Mouse (Mus musculus): ENCODE results near the gene Dlx5. TPM values are rescaled to one million over a fixed set of nuclear protein-coding genes. Genes with fewer than 3 reads are reported as not detected.

Gene Dlx5
- polyA plus RNA-seq, 1 experiment from 2014 or later = not detected

DNA sequence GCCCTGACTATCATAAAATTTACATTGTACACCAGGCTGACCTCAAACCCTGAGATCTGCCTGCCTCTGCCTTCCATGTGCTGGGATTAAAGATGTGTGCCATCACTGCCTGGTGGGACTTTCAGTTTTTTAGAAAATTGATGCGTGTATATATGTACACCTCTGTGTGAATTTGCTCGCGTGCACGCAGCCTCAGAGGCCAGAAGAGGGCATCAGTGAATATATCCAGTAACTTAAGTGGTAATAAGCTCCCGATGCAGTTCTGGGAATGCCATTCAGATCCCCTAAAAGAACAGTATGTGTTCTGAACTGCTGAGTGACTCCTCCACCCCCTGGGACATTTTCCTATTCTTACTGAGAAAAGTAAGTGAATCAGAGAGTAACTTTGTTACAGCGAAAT, 8.2 kb upstream of the Dlx5 start:
- ATAC-seq (ENCODE audit: low read depth) = no peak
- 70% methylated on average over 6 of the region's 6 CpGs for WGBS
- Histone ChIP-seq H3K9me3 (ENCODE audit: control insufficient read depth, low read length) (no peaks in the 10 kb centered on the region), H3K27ac (ENCODE audit: low read depth, low read length) (no peak overlapping the region), H3K9ac (replicated peaks; ENCODE audit: low read depth, low read length) (no peak overlapping the region), H3K36me3 (ENCODE audit: control insufficient read depth, insufficient read depth, low read length) (no peaks in the 10 kb centered on the region), H3K4me3 (ENCODE audit: low read depth, low read length) (no peak overlapping the region), H3K4me1 (ENCODE audit: control insufficient read depth, insufficient read depth, low read length) (no peaks in the 10 kb centered on the region), H3K4me2 (ENCODE audit: low read depth, low read length) (no peak overlapping the region), H3K27me3 (ENCODE audit: control insufficient read depth, insufficient read depth, low read length) (no peaks in the 10 kb centered on the region)

- no peaks in the 10 kb centered on the region for H3K36me3 ChIP-seq (ENCODE audit: control insufficient read depth, insufficient read depth, low read length)
- H3K4me2 ChIP-seq (ENCODE audit: low read depth, low read length) = no peak overlapping the region
- 89% methylated on average over 3 of the region's 3 CpGs for WGBS
- H3K27me3 ChIP-seq (ENCODE audit: control insufficient read depth, insufficient read depth, low read length) = peaks cover 24% of the 10 kb centered on the region
- no peak for ATAC-seq (ENCODE audit: low read depth)
- H3K9ac ChIP-seq (replicated peaks; ENCODE audit: low read depth, low read length) = no peak overlapping the region
- H3K27ac ChIP-seq (ENCODE audit: low read depth, low read length) = no peak overlapping the region
- no peak overlapping the region for H3K4me3 ChIP-seq (ENCODE audit: low read depth, low read length)
- no peaks in the 10 kb centered on the region for H3K9me3 ChIP-seq (ENCODE audit: control insufficient read depth, low read length)
- peaks cover 6% of the 10 kb centered on the region for H3K4me1 ChIP-seq (ENCODE audit: control insufficient read depth, insufficient read depth, low read length)
Measured at GRCm38 (mm10) chr6:6886225-6886624, 4.3 kb upstream of the Dlx5 start.

DNA sequence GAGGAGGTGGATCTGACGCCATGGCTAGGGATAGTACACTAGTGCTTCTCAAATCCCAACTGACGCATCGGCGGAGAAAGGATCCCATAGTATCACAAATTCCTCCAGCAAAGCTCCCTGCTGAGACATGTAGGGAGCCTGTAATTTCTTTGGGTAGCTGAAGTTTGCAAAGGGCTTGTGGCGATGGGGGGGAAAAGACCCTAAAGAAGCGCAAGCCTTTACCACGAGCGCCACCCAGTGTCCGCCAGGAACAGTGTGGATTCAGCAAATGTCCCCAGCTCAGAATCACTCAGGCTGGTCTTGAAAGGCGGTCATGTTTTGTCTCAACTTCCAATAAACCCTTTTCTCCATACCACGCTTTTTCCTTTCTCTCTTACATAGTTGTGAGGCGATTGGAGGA, 3.0 kb upstream of the Dlx5 start:
- Histone ChIP-seq H3K9ac (replicated peaks; ENCODE audit: low read depth, low read length) (no peak overlapping the region), H3K36me3 (ENCODE audit: control insufficient read depth, insufficient read depth, low read length) (no peaks in the 10 kb centered on the region), H3K27ac (ENCODE audit: low read depth, low read length) (no peak overlapping the region), H3K4me2 (ENCODE audit: low read depth, low read length) (no peak overlapping the region), H3K4me3 (ENCODE audit: low read depth, low read length) (no peak overlapping the region), H3K4me1 (ENCODE audit: control insufficient read depth, insufficient read depth, low read length) (peaks cover 7% of the 10 kb centered on the region), H3K9me3 (ENCODE audit: control insufficient read depth, low read length) (no peaks in the 10 kb centered on the region), H3K27me3 (ENCODE audit: control insufficient read depth, insufficient read depth, low read length) (peaks cover 25% of the 10 kb centered on the region)
- WGBS = under 1% methylated on average over 12 of the region's 12 CpGs
- ATAC-seq (ENCODE audit: low read depth) = peak; percentile 68; the same call in 1 of the 2 replicates

- 7% methylated on average over 10 of the region's 11 CpGs for WGBS
- no peak for ATAC-seq (ENCODE audit: low read depth)
- Histone ChIP-seq H3K4me3 (ENCODE audit: low read depth, low read length) (no peak overlapping the region), H3K4me1 (ENCODE audit: control insufficient read depth, insufficient read depth, low read length) (peaks cover 7% of the 10 kb centered on the region), H3K4me2 (ENCODE audit: low read depth, low read length) (no peak overlapping the region), H3K27me3 (ENCODE audit: control insufficient read depth, insufficient read depth, low read length) (peaks cover 34% of the 10 kb centered on the region), H3K9ac (replicated peaks; ENCODE audit: low read depth, low read length) (no peak overlapping the region), H3K9me3 (ENCODE audit: control insufficient read depth, low read length) (no peaks in the 10 kb centered on the region), H3K36me3 (ENCODE audit: control insufficient read depth, insufficient read depth, low read length) (no peaks in the 10 kb centered on the region), H3K27ac (ENCODE audit: low read depth, low read length) (no peak overlapping the region)
Measured at GRCm38 (mm10) chr6:6882266-6882797, 447 bp upstream of the Dlx5 start.

DNA sequence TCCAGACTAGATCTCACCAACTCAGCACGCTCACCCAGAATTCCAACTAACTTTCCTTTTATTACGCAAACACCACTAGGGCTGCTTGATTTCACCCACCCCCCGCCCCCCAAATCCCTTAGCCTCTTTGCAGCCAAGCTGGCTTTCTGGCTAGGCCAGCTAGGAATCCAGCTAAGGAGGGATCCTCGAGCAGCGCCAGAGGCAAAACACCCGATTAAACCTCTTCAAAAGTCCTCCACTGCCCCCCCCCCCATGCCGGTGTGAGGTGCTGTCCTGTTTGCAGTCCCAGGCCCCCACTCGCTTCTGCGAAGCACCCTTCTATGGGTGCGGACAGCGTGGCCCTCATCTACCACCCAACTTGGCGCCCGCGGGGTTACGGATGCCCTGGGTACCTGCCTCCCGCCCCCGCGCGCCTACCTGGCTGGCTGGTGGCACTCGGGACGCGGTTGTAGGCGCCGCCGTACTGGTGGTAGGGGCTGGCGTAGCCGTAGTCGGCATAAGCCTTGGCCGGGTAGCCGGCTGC, 709 bp downstream of the Dlx5 start:
- Histone ChIP-seq H3K27me3 (ENCODE audit: control insufficient read depth, insufficient read depth, low read length) (peaks cover 40% of the 10 kb centered on the region), H3K27ac (ENCODE audit: low read depth, low read length) (no peak overlapping the region), H3K9ac (replicated peaks; ENCODE audit: low read depth, low read length) (0 out of 2 replicates have a peak overlapping the region, but pooled peaks have one; percentile 12), H3K4me1 (ENCODE audit: control insufficient read depth, insufficient read depth, low read length) (peaks cover 7% of the 10 kb centered on the region), H3K9me3 (ENCODE audit: control insufficient read depth, low read length) (no peaks in the 10 kb centered on the region), H3K4me3 (ENCODE audit: low read depth, low read length) (peak overlapping the region; percentile 32), H3K36me3 (ENCODE audit: control insufficient read depth, insufficient read depth, low read length) (no peaks in the 10 kb centered on the region), H3K4me2 (ENCODE audit: low read depth, low read length) (peak overlapping the region; percentile 58)
- 1% methylated on average over 30 of the region's 30 CpGs for WGBS
- peak; percentile 4; the same call in 1 of the 2 replicates for ATAC-seq (ENCODE audit: low read depth)

GRCm38 (mm10) chr6:6880361-6881114, 1.3 kb downstream of the Dlx5 start:
- WGBS = under 1% methylated on average over 24 of the region's 24 CpGs
- Histone ChIP-seq H3K27ac (ENCODE audit: low read depth, low read length) (no peak overlapping the region), H3K9ac (replicated peaks; ENCODE audit: low read depth, low read length) (no peak overlapping the region), H3K4me1 (ENCODE audit: control insufficient read depth, insufficient read depth, low read length) (peaks cover 7% of the 10 kb centered on the region), H3K27me3 (ENCODE audit: control insufficient read depth, insufficient read depth, low read length) (peaks cover 47% of the 10 kb centered on the region), H3K4me2 (ENCODE audit: low read depth, low read length) (no peak overlapping the region), H3K4me3 (ENCODE audit: low read depth, low read length) (no peak overlapping the region), H3K9me3 (ENCODE audit: control insufficient read depth, low read length) (no peaks in the 10 kb centered on the region), H3K36me3 (ENCODE audit: control insufficient read depth, insufficient read depth, low read length) (no peaks in the 10 kb centered on the region)
- ATAC-seq (ENCODE audit: low read depth) = no peak

DNA sequence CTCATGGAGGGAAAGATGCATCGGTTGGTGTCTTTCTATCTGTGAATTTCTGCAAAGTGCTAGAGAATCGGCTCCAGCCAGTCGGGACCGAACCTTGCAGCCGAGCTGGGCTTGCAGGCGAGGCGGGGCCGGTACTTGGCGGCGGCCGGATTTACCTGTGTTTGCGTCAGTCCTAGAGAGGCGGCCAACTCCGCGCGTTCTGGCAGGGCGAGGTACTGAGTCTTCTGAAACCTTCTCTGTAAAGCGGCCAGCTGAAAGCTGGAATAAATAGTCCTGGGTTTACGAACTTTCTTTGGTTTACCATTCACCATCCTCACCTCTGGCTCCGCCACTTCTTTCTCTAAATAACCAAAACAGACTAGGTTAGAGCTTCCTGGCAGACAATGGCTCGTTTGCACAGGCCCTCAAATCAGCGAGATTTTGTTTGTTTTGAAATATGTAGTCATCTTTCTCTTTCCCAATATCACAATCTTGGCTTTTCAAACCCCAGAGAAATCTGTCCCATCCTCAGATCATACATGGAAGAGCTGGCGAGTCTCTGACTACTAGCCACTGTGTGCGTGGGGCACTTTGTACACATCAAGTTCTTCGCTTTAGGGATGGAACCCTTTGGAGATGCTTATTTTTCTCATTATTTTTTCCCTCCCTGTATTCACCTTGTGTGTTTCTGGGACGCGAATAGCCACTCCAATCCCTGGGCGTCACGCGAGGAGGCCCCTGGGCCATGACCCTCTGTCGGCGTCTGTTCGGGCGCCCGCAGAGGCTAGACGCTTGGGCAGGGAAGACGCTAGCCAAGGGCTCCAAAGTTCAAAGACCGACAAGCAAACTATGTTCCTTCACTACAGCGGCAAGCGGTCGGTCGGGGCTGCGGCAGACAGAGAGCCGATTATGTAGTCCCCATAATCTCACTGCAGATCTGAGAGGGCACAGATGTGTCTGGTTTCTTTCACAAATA, 2.2 kb downstream of the Dlx5 start:
- H3K36me3 ChIP-seq (ENCODE audit: control insufficient read depth, insufficient read depth, low read length) = no peaks in the 10 kb centered on the region
- peaks cover 7% of the 10 kb centered on the region for H3K4me1 ChIP-seq (ENCODE audit: control insufficient read depth, insufficient read depth, low read length)
- ATAC-seq (ENCODE audit: low read depth) = no peak
- WGBS = 2% methylated on average over 44 of the region's 44 CpGs
- H3K9ac ChIP-seq (replicated peaks; ENCODE audit: low read depth, low read length) = no peak overlapping the region
- H3K9me3 ChIP-seq (ENCODE audit: control insufficient read depth, low read length) = no peaks in the 10 kb centered on the region
- H3K4me3 ChIP-seq (ENCODE audit: low read depth, low read length) = no peak overlapping the region
- no peak overlapping the region for H3K27ac ChIP-seq (ENCODE audit: low read depth, low read length)
- H3K27me3 ChIP-seq (ENCODE audit: control insufficient read depth, insufficient read depth, low read length) = peaks cover 50% of the 10 kb centered on the region
- no peak overlapping the region for H3K4me2 ChIP-seq (ENCODE audit: low read depth, low read length)

DNA sequence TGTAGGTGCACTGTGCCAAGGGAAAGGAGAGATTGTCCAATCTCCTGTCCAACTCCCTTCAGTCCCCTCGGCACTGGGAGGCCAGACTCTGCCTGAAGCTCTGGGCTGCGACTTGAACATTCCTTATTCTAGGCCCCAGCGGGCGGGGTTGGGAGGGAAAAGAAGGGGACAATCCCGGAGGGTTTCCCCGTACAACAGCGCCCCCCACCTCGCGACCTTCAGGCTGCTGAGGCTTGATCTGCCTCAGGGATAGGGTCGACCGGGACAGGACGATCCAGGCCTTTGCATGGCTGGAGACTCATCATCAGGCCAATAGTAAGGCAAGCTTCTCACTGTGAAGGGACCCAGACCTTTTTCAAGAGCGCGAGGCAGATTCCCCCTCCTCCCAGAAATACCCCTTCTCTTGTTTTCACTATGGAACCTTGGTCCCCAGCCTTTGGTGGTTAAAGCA, 3.0 kb downstream of the Dlx5 start:
- no peak overlapping the region for H3K9ac ChIP-seq (replicated peaks; ENCODE audit: low read depth, low read length)
- H3K4me2 ChIP-seq (ENCODE audit: low read depth, low read length) = no peak overlapping the region
- H3K4me1 ChIP-seq (ENCODE audit: control insufficient read depth, insufficient read depth, low read length) = peaks cover 7% of the 10 kb centered on the region
- H3K27me3 ChIP-seq (ENCODE audit: control insufficient read depth, insufficient read depth, low read length) = peaks cover 50% of the 10 kb centered on the region
- 0% methylated on average over 14 of the region's 14 CpGs for WGBS
- ATAC-seq (ENCODE audit: low read depth) = 0 out of 2 replicates have a peak, but pooled peaks have one; percentile 7
- no peaks in the 10 kb centered on the region for H3K9me3 ChIP-seq (ENCODE audit: control insufficient read depth, low read length)
- no peak overlapping the region for H3K27ac ChIP-seq (ENCODE audit: low read depth, low read length)
- no peak overlapping the region for H3K4me3 ChIP-seq (ENCODE audit: low read depth, low read length)
- no peaks in the 10 kb centered on the region for H3K36me3 ChIP-seq (ENCODE audit: control insufficient read depth, insufficient read depth, low read length)
